Mouse (Mus musculus): ENCODE data around the gene Cyp4a10. TPM values are rescaled to one million over a fixed set of nuclear protein-coding genes. Genes with fewer than 3 reads are reported as not detected.
"Not testable (repeated sequence)": the region's sequence is repeated elsewhere in the genome, so short reads cannot be mapped to it uniquely, and the experiment has no call there.

Gene Cyp4a10
- polyA plus RNA-seq, 1 experiment from 2014 or later = 1.3 TPM

DNA sequence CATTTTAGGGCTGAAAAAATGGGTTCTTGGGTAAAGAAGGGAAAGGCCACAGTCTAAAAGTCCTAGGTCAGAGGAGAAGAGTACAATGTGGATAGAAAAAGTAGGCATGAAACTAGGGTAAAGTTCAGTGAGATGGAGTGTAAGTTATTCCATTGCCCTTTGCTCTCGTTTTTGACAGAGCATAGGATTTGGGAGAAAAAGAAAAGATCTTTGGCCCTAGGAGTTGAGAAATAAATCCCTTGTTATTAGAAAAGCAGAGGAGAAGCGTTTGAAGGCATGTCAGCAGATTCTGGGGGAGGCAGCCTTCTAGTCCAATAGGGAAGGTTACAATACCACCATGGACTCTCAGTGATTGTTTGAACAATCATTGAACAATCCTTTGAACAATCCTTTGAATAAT lies 37.4 kb downstream of the Cyp4a10 start:
- no peaks in the 10 kb centered on the region for H3K36me3 ChIP-seq
- no peak overlapping the region for H3K4me2 ChIP-seq
- H3K9me3 ChIP-seq (replicated peaks) = no peaks in the 10 kb centered on the region
- no peaks in the 10 kb centered on the region for H3K4me1 ChIP-seq
- no peak overlapping the region for H3K9ac ChIP-seq
- H3K27me3 ChIP-seq = no peaks in the 10 kb centered on the region
- H3K27ac ChIP-seq = no peak overlapping the region
- 64% methylated on average over 2 of the region's 2 CpGs for WGBS
- ATAC-seq (replicated peaks; ENCODE audit: low FRiP score) = no peak
- H3K4me3 ChIP-seq (replicated peaks) = no peak overlapping the region

DNA sequence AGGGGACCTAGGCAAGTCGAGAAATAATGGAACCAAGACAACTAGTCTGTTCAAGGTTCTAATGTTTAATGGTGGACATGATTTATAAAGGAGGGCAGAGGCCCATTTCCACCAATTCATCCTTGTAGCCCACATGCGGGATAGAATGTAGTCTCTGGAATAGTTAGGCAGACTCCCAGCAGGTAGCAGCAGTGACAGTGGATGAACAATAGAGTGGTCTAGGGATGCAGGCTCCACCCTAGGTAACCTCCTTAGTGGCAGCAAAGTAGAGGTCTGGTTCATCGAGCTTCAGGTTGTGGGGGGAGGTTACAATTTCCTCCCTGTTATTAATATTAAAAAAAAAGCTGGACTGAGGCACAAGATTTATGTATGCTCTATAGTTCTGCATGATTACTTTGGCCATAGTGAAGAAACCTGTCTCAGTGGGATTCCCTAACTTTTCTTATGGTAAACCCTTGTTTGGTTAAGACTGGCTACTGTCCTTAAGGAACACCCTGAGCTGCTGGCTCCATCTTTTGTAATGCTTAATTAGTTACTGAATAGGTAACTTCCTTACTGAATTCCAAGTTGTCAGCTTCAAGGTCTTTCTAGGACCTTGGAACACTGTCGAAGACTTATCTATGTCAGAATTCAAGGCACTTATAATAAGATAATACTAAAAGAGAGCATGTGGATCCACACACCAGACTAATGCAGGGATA lies 39.9 kb downstream of the Cyp4a10 start:
- Histone ChIP-seq H3K27me3 (no peaks in the 10 kb centered on the region), H3K4me3 (replicated peaks) (no peak overlapping the region), H3K27ac (no peak overlapping the region), H3K4me2 (no peak overlapping the region), H3K4me1 (no peaks in the 10 kb centered on the region), H3K36me3 (no peaks in the 10 kb centered on the region), H3K9ac (no peak overlapping the region), H3K9me3 (replicated peaks) (no peaks in the 10 kb centered on the region)
- no peak for ATAC-seq (replicated peaks; ENCODE audit: low FRiP score)
- 62% methylated on average over 4 of the region's 4 CpGs for WGBS

DNA sequence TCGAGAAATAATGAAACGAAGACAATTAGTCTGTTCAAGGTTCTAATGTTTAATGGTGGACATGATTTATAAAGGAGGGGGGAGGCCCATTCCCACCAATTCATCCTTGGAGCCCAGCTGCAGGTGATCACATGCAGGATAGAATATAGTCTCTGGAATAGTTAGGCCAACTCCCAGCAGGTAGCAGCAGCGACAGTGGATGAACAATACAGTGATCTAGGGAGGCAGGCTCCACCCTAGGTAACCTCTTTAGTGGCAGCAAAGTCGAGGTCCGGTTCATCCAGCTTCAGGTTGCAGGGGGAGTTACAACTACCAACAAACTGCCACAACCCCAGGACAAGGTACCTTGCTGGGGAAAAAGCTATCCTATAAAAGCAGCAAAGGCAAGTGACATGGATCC lies 43.2 kb downstream of the Cyp4a10 start:
- not testable (repeated sequence) for H3K27me3 ChIP-seq; H3K27ac ChIP-seq; H3K4me3 ChIP-seq (replicated peaks); H3K4me1 ChIP-seq; ATAC-seq (replicated peaks; ENCODE audit: low FRiP score); H3K9ac ChIP-seq; H3K9me3 ChIP-seq (replicated peaks); H3K4me2 ChIP-seq; H3K36me3 ChIP-seq
- 56% methylated on average over 5 of the region's 5 CpGs for WGBS

DNA sequence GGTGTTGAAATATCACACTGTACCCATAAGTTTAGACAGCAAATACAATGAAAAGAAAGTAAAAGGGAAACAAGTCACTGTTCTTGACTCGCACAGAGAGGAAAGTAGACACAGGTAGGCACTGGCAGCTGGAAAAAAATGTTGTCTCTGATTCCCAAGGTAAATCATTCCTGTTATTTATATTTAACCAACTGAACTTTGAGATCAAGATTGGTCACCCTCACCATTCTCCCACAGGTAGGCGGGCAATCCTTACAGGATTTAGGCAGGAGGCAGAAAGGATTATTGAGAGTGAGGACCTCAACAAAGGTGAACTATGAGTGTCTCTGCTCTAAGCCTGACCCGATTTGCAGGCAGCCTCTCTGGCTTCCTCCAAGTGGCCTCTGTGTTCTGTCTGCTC lies 45.3 kb downstream of the Cyp4a10 start, which contains the start of gene Cyp4a31:
Gene Cyp4a31 (plus strand): TSS at position 249 of the 400 bp plus-strand sequence.
- H3K4me3 ChIP-seq (replicated peaks) = peak within 1 kb of the TSS; percentile 14; the same call in 1 of the 2 replicates
- H3K9me3 ChIP-seq (replicated peaks) = no peaks in the 10 kb centered on the region
- H3K27me3 ChIP-seq = no peaks in the 10 kb centered on the region
- no peaks in the 10 kb centered on the region for H3K36me3 ChIP-seq
- WGBS = 84% methylated on average over 3 of the region's 3 CpGs
- no peak within 1 kb of the TSS for H3K4me2 ChIP-seq
- H3K4me1 ChIP-seq = no peaks in the 10 kb centered on the region
- H3K27ac ChIP-seq = no peak within 1 kb of the TSS
- no peak within 1 kb of the TSS for H3K9ac ChIP-seq
- no peak for ATAC-seq (replicated peaks; ENCODE audit: low FRiP score)

DNA sequence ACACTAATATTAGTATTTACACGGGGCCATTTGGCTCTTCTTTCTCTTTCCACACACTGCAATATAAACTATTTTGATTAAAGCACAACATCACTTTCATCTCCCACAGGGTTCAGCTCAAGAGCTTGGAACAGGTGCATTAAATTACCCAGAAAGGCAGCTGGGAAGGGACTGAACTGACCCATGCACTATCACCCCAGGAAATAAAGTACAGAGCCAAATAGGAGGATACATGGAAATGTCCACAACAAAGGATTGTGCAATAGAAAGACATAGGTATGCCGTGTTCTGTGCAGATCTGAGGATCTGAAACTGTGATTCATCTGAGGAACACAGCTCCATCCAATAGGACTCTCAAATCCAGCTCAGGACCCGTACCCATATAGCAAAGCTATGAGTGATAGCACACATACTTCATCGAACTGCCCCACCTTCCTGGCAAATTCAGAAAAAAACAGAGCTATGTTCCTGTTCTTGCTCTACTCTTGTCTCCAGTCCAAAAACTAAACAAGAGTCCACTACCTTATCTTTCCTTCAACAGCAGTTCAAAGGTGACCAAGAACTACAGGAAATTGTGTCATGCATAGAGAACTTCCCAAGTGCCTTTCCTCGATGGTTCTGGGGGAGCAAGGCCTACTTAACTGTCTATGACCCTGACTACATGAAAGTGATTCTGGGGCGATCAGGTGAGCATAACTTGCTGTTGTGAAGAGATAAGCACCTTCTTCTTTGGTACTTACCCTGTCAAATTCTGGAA lies 46.6 kb downstream of the Cyp4a10 start:
- H3K27ac ChIP-seq; H3K4me1 ChIP-seq; H3K4me2 ChIP-seq; ATAC-seq (replicated peaks; ENCODE audit: low FRiP score); H3K9ac ChIP-seq; H3K27me3 ChIP-seq; H3K4me3 ChIP-seq (replicated peaks); H3K9me3 ChIP-seq (replicated peaks); H3K36me3 ChIP-seq: not testable (repeated sequence)
- 79% methylated on average over 6 of the region's 6 CpGs for WGBS

DNA sequence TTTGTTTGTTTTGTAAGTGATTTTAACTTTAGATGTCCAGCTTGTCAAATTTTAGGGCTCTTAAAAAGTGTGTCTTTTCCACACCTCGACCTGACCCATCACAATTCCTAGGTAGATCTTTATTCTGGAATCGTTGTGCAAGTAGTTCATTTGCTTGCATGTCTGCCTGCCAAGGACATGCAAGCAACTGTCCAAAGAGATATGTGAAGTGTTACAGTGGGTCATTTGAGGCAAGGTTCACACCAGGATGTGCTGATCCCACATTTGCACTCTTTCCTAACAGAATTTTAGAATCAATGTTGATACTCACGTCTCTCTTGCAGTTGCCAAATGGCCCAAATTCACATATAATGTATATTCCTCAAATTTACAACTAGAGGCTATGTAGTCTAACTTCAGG lies 57.2 kb downstream of the Cyp4a10 start:
- Histone ChIP-seq H3K27me3 (no peaks in the 10 kb centered on the region), H3K9ac (no peak overlapping the region), H3K36me3 (no peaks in the 10 kb centered on the region), H3K4me2 (no peak overlapping the region), H3K4me3 (replicated peaks) (no peak overlapping the region), H3K9me3 (replicated peaks) (no peaks in the 10 kb centered on the region), H3K4me1 (no peaks in the 10 kb centered on the region), H3K27ac (no peak overlapping the region)
- ATAC-seq (replicated peaks; ENCODE audit: low FRiP score) = no peak
- 81% methylated on average over 3 of the region's 3 CpGs for WGBS

DNA sequence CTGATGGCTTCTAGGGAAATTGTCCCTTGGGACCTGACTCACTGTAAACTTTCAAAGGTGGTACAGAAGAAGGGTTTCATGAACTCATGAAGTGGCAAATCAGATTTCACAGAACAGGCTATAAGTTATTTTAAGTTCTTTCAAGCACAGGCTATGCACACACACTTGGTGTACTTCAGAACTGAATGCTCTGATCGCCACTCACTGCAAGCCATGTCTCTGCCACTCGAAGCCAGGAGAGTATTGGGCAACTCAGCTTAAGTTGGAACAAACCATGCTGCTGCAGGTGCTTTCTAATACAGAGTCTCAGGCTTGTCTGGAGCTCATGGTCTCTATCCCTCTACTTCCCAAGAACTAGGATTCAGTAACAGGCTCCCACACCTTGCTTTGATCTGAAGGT lies 57.7 kb downstream of the Cyp4a10 start:
- Histone ChIP-seq H3K4me2 (no peak overlapping the region), H3K9ac (no peak overlapping the region), H3K9me3 (replicated peaks) (no peaks in the 10 kb centered on the region), H3K36me3 (no peaks in the 10 kb centered on the region), H3K27me3 (no peaks in the 10 kb centered on the region), H3K4me1 (no peaks in the 10 kb centered on the region), H3K4me3 (replicated peaks) (no peak overlapping the region), H3K27ac (no peak overlapping the region)
- ATAC-seq (replicated peaks; ENCODE audit: low FRiP score) = no peak
- WGBS = 84% methylated on average over 2 of the region's 2 CpGs

DNA sequence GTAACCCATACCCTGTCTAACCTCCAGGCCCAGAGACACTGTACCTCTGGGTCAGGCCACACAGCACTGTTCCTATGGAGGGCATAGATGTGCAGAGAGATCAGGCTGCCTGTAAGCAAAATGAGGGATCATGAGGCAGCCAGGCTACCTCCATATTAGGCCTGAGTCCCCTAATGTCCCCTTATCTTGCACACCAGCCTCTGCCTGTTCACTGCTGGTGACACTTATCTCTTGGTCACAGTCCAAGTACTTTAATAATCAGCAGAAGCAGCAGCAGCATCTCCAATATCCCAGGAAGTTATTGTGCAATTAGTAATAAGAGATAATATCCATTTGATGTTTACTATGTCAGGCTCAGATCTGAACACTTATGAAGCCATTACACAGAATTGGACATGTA lies 65.0 kb downstream of the Cyp4a10 start:
- Histone ChIP-seq H3K27me3 (no peaks in the 10 kb centered on the region), H3K4me1 (no peaks in the 10 kb centered on the region), H3K36me3 (no peaks in the 10 kb centered on the region), H3K27ac (no peak overlapping the region), H3K4me2 (no peak overlapping the region), H3K4me3 (replicated peaks) (no peak overlapping the region), H3K9ac (no peak overlapping the region), H3K9me3 (replicated peaks) (no peaks in the 10 kb centered on the region)
- 0 out of 2 replicates have a peak, but pooled peaks have one; percentile 40 for ATAC-seq (replicated peaks; ENCODE audit: low FRiP score)

Other genes with a start within 250 kb of the Cyp4a10 start
- gene Cyp4a12a, start 219.2 kb upstream of the Cyp4a10 start, polyA plus RNA-seq (2015; fragmentation: Nextera tagmentation; extraction: Ambion mirVana) = 0.21 TPM in 1 of 2 replicates, not detected in the other
- 0.44 and 0.55 TPM in 2 replicates for gene Cyp4a12b, start 106.6 kb upstream of the Cyp4a10 start, polyA plus RNA-seq (2015; fragmentation: Nextera tagmentation; extraction: Ambion mirVana)
- gene Cyp4a30b, start 65.7 kb upstream of the Cyp4a10 start, polyA plus RNA-seq (2015; fragmentation: Nextera tagmentation; extraction: Ambion mirVana) = 0.45 and 1.1 TPM in 2 replicates
- 0.06 TPM in 1 of 2 replicates, not detected in the other for gene Cyp4a14, start 22.1 kb upstream of the Cyp4a10 start, polyA plus RNA-seq (2015; fragmentation: Nextera tagmentation; extraction: Ambion mirVana)
- gene Cyp4a31, start 45.4 kb downstream of the Cyp4a10 start, polyA plus RNA-seq (2015; fragmentation: Nextera tagmentation; extraction: Ambion mirVana) = 32.1 and 43.2 TPM in 2 replicates
- 0.26 TPM in 1 of 2 replicates, not detected in the other for gene Cyp4a32, start 82.7 kb downstream of the Cyp4a10 start, polyA plus RNA-seq (2015; fragmentation: Nextera tagmentation; extraction: Ambion mirVana)
- gene Cyp4b1, start 129.5 kb downstream of the Cyp4a10 start, polyA plus RNA-seq (2015; fragmentation: Nextera tagmentation; extraction: Ambion mirVana) = 5.6 and 6.2 TPM in 2 replicates
- gene Efcab14, start 219.5 kb downstream of the Cyp4a10 start, polyA plus RNA-seq (2015; fragmentation: Nextera tagmentation; extraction: Ambion mirVana) = 36.7 and 37.2 TPM in 2 replicates